Mouse (Mus musculus): ENCODE measurements at regions not wholly inside any gene's neighbourhood (a gene's known extent, or its start where the extent isn't known, plus 50 kb on each side); places are given as distances from the start of the nearest gene placed in this dataset.
A peak's percentile ranks its signal among the peaks of the same experiment; 100 is the strongest.

DNA sequence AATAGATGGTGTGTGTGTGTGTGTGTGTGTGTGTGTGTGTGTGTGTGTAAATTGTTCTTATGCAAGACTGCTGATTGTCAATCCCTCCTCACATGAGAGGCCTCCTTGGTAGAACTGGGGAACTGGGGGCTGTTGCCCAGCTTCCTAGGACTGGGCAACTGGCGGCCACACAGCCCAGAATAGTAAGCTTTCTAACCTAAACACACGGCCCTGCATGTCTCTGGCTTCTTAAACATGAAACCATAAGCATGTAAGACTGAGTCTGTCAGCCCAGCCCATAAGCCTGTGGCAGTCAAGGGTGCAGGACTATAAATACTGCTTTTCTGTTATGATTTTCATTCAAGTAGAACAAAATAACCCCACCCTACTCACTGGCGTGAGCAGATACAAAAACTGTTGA is 60.7 kb downstream of the Ifng start:
- no peak for DNase-seq (ENCODE audit: low read depth)

DNA sequence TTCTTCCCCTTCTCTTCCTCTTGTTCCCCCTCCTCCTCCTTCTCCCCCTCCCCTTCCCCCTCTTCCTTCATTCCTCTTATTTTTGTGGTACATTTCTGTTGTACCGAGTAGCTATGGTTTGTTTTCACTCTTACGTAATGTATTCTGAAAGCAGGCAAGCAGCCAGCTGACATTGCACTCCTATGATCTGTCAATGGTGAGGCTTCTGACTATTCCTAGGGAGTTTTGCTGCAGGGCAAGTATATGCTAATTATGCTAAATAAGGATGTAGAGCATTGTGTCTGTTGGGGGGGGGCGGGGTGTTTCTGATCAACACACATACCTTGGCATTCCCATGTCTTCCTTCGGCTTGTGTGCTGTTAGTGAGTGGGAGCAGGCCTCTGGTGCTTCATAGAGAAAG is 64.0 kb downstream of the Ifng start:
- no peak for DNase-seq (ENCODE audit: low read depth)

DNA sequence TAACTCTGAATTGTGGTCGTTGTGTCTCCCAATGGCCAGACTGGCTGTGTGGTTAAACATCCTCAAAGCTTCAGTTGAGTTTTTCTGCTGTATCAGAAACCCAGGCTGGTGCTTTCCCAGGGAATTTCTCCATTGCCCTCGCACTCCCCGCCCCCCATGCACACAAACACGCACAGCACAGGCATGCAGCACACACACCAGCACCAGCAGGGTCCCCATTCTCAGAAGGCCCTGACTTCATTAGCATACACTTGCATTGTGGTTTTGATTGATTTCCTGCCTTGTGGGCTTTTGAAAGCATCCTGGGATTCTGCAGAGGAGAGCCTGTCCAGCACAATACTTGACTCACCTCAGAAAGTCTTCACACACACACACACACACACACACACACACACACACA is 65.3 kb downstream of the Ifng start:
- no peak for DNase-seq (ENCODE audit: low read depth)

DNA sequence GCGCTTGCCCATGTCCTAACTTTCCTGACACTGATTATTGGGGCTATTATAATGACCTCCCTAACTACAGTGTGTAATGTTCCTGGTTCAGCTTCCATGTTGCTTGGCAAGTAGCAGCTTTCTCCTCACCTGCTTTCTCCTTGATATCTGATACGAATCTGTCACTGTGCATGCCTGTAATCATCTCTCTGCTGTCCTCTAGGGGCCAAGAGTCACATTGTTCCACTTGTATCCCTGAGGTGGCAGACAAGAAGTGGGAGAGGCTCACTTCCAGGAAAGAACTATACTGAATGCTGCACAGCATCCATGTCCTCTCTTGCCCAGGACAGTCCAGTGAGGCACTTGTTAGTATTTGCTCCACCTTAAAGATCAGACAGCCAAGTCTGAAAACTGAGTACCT is 66.8 kb downstream of the Ifng start:
- no peak for DNase-seq (ENCODE audit: low read depth)

DNA sequence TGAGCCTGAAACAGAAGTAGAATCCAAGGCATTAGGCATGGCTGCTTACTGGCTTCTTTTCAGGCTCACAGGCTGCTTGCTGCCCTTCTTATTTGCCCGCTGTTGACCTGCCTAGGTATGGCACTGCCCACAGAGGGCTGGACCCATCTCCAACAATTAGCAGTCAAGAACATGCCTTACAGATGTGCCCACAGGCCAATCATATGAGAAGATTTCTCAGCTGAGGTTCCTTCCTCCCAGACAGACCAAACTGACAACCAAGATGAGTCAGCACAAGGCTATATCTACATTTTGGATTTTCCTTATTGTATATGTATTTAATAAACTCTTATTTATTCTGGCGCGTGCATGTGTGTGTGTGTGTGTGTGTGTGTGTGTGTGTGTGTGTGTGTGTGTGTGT is 76.0 kb downstream of the Ifng start:
- no peak for DNase-seq (ENCODE audit: low read depth)

DNA sequence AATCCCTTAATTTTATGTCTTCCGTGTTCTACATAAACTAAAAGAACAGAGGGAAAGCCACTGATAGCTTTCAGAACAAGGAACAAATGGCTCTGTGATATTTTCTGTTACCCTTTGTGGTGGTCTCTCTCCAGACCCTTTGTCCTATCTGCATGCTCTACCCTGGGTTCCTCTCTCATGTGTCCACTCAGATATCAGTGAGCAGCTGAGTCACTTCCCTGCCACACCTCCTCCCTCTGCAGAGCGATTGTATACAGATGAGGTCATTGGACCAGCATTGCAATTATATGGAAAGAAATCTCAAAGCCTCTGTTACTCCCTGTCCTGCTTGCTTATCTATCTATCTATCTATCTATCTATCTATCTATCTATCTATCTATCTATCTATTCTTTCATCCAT is 77.1 kb downstream of the Ifng start:
- no peak for DNase-seq (ENCODE audit: low read depth)

DNA sequence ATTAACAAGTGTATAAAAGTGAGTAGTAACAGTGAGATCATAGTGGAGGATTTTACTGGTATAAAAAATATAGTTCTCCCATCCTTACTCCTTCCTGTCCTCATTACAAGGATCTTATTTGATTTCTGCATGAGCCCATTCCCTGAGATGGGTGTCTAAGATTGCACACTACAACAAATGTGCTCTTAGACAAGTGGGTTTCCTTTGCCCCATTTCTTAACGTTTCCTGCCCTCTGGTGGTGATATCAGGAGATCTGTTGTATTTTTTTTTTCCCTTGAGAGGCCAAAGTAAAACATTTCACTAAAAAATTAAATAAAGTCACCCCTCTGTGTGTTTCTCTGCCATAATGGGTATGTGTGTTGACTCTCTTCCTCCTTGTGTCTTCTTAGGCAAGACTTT is 105.1 kb downstream of the Ifng start:
- DNase-seq (ENCODE audit: low read depth): no peak

DNA sequence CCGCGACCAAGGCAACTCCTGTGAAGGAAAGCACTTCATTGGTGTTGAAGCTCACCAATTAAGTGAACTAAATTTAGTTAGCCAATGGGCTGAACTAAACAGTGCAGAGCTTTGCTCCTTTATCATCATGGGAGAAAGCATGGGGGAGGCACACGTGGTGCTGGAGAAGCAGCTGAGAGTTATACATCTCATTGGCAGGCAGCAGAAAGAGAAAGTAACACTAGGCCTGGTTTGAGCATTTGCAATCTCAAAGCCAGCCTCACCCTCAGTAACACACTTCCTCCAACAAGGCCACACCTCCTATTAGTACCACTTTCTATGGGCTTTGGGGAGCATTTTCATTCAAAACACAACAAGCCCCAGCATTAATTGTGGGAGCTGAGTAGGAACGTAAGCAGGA is 109.4 kb downstream of the Ifng start:
- DNase-seq (ENCODE audit: low read depth): no peak

DNA sequence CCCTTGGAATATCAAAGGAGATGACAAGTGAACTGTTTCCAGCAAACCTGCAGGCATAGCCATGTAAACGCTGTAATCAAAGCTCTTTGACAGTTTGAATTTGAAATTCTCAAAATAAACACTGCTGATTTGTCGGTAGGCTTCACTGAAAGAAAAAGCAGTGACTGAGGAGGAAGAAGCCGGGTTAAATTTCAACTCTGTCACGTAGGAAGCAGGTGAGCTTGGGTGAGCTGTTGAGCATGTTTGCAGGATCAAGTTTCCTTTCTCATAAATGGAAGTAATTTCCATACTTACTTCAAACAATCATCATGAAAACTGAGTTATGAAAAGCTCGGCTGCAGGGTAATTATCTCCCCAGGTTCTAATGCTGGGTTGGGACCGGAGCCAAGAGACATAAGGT is 118.0 kb downstream of the Ifng start:
- DNase-seq (ENCODE audit: low read depth): no peak

DNA sequence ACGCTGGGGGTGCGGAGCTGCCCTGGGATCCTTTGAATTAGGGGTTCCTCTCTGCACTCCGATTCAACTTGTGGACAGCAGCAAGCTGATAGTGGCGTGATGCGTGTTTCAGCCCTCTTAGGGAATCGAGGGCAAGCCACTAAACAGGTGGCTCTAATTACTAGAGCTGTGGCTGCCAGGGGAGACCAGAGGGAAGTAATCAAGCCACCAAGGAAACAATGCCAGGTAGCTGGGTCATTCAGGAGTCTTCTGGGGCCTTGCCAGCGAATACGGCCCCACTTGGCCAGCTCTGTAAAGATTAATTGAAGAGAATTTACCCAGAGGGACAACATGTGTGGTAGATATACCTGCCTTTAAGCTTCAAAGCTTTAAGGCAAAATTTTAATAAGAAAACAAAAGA is 123.2 kb downstream of the Ifng start:
- no peak for DNase-seq (ENCODE audit: low read depth)

DNA sequence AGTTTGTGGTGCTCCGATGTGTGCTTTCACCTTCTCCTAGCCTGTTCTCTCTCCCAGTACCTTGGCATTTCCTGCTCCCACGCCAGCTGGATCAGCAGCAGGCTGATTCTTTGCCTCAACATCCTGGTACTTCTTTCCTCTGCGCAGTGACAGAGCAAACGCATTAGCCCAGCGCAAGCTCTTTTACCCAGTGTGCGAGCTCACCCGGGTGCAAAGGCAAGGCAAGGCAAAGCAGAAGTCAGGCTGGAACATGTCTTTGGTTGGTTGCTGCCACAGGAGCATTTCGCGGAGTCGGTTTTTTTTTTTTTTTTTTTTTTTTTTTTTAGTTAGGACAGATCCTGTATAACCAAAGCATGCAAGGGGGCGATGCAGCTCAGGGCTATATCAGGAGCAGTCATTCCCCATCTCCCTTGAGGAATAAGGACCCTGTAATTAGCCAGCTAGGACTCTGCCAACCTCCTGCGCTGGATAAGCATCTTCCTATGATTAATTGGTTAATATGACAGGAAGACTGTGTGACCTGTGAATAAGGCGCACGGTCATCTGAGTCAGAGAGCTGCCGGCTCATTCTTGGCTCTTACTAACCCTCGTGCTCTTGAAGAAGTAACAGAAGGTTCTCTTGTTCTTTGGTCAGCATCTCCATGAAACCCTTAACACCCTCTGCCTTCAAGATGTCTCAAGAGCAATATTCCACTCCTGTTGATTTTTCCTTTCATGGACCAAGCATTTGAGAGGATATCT is 123.9 kb downstream of the Ifng start:
- DNase-seq (ENCODE audit: low read depth): peak; percentile 41

DNA sequence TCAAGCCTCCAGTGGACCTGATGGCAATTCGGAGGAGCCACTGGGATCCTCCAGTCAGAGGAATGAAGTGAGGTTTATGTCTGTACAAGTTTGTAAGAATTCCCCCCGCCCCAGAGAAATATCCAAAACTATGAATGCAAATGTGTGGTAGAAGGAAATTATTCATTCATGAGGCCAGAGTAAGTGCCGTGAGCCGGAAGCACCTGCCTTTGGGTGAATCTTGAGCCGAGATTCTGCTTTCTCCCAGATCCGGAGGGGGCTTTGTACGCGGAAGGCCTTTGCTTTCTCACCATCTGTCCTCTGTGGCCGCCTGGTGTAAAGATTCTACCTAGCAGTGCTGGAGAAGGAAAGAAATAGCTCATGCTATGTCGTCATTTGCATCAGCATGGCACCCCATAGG is 127.8 kb downstream of the Ifng start:
- no peak for DNase-seq (ENCODE audit: low read depth)

DNA sequence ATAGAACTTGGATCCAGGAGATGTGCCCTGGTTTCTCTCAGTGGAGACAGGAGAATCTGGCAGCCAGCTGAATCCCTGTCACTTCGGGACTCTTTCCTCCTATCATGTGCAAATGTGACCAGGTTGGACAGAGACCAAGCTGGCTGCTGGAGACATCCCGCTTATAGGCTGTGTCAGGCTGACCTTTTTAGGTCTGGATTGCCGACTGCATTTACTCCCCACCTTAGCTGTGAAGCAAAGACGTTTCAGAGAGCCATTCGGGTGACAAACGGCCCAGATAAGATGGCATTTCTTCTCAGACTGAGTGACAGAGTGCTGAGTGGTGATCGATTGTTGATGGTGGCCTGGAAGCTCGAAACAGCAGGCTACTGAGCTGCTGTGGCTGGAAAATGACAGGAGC is 128.6 kb downstream of the Ifng start:
- DNase-seq (ENCODE audit: low read depth): no peak

DNA sequence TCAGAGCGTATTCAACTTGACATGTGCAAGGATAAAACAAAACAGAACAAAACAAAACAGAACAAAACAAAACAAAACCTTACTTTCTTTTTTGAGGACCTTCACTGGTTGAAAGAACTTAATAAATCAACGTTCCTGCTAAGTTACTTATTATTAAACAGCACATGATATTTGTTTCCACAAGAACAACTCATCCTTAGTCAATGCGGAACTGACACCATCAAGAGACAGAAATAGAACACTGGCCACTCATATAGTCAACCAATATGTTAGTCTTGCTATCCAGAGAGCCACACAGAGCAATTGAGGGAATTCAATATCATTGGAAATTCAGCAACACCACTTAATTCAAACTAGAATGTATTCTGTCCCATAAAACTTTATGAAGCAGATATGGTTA is 132.4 kb downstream of the Ifng start:
- DNase-seq (ENCODE audit: low read depth): no peak

DNA sequence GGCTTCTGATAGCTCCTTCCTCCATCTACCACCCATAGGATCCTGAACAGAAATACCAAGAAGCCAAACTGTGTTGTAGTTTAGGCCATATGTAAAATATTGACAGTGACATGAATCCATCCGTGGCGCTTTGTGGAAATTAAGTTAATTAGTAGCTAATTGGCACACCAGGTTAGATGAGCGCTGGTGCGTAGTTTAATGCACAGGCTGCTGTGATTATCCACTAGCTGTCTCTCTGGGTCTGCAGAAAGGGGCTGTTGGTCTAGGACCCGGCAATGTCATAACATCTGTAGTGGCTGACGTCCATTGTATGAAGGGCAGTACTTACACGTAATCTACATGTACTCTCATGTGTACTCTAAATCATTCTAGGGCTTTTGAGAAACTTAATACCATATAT is 134.7 kb downstream of the Ifng start:
- DNase-seq (ENCODE audit: low read depth): no peak

DNA sequence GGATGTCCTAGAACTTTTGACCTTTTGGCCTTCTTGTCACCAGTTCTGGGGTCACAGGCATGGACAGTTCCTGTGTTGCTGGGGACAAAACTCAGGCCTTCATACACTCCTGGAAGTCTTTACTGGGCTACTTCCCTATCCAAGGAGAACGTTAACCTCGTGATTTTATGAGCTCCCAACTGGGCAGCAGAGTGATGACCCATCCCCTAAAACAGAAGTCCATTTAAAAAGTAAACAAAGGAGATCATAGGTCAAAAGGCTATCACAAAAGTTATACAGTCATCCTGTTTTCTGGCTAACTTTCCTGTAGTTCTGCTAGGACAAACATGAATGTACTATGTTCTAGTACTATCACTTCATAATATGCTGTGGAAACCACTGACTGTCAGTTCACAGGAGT is 140.5 kb downstream of the Ifng start:
- no peak for DNase-seq (ENCODE audit: low read depth)

DNA sequence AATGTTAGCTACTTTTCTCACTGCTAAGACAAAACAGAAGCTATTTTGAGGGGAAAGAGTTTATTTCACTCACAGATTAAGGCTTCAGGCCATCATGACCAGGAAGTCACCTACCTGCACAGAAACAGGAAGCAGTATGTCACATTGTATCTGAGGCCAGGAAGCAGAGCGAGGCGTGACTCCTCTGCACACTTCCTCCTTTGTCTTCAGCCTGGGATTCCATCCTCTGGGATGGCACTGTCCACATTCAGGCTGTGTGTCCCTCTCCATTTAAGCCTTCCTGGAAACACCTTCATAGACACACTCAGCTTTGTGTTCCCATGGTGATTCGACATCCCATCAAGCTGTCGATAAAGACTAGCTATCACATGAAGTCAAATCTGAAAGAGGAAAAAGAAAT is 145.0 kb downstream of the Ifng start:
- no peak for DNase-seq (ENCODE audit: low read depth)

DNA sequence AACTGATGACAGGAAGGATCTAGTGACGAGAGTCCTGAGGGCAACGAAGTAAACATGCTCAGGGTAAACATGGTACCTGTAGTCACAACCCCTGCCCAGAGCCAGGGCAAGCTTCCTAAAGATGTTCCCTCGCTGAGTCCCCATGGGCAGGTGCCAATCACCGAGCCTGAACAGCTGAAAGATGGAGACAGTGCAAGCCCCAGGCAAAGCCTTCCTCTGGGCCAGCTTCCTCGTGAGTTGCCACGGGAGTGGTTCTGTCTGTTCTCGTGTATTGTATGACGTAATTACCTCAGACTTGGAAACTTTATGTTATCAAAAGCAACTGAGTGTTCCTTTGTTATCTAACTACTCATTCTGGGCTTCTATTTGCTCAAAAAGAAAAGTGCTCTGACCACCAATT is 147.4 kb downstream of the Ifng start:
- no peak for DNase-seq (ENCODE audit: low read depth)

DNA sequence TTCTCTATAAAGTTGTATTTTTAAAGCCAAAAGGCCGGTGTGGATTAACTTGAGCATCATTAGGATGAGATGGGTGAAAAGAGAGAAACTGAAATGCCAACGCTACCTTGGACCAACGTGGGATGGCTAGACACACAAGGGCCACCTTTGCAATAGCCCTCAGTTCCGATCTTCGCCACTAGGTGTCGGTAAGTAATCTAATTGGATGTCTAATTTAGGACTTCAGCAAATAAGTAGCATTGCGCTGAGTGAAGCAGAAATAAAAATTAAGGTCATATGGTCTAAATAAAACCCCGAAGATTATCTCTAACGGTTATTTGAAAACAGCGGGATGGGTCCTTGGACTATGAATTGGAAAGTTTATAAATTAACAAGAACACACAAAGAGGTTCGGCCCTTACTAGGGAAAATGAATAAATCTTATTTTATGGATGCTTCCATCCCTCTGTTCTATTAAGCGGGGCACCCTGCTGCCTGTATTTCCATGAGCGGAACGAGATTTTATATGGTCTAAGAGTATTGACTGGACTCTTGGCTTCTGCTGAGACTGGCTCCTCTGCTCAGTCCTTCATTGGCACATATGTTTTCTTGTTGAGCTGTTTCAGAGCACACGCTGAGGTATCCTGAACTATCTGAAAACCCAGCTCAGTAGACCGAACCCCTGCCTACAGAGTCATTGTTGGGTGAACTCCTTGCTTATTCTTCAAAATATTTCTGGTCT is 152.0 kb downstream of the Ifng start:
- DNase-seq (ENCODE audit: low read depth): peak; percentile 34

DNA sequence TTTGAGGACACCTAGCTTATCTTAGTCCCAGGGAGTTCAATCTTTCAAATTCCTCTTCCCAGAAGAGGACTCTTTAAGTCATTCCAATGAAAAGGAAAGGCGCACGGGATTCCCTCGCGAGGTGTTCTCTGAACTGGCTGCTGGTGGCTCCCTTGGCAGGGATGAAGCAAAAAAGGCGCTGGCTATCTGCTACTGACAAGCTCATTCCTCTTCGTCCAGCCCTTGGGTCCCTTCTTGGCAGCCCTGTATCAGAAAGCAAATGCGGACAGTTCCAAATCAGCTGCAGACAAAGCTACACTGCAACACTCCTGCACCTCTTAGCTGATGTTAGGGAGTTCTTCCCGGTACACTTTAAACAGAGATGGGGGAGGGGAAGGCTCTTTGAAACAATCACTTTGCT is 155.4 kb downstream of the Ifng start:
- DNase-seq (ENCODE audit: low read depth): no peak

DNA sequence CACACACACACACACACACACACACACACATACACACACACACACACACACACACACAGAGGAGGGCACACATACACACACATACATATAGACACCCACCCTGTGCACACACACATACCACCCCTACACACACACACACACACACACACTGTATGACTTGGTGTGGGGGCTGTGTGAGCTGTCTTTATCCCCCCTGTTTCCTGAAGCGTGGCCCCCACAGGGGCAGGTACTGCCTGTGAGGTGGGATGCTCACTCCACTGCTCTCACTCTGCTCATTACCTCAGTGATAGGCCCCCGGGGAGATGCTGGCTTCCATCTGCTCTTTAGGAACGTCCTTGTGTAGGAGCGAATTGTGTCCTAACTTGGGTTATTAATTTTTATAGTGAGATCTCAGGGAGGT is 157.7 kb downstream of the Ifng start:
- no peak for DNase-seq (ENCODE audit: low read depth)

DNA sequence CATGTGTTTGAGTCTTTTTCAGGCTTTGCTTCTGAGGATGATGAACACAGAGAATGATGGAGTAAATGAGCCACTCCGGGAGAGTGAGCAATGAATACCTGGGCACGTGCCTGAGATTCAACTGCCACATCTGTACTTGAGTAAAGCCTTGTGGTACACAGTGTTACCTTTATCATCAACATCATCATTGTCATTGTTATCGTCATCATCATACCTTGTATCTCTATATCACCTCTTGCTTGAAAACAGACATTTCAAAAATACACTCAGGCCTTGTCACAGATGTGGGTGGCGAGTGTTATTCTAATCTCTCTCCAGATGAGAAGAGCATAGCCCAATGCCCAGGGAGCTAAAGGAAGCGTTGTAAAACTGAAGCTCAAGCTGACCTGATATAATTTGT is 158.4 kb downstream of the Ifng start:
- DNase-seq (ENCODE audit: low read depth): no peak

DNA sequence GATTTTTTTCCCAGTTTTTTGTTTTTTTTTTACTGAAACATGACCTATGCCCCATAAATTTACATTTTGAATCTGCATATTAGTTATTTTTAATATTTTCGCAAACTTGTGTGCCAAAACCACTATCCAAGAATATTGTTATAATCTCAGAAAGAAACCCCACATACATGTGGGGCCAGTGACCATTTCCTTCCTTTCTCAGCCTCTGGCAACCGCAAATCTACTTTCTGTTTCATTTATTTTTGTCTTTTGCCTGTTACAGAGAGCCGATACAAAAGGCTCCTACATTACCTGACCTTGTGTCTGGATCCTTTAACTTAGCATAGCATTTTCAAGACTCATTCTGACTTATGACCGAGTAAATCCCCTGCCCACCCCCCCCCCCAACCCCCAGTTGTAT is 158.8 kb downstream of the Ifng start:
- DNase-seq (ENCODE audit: low read depth): no peak

DNA sequence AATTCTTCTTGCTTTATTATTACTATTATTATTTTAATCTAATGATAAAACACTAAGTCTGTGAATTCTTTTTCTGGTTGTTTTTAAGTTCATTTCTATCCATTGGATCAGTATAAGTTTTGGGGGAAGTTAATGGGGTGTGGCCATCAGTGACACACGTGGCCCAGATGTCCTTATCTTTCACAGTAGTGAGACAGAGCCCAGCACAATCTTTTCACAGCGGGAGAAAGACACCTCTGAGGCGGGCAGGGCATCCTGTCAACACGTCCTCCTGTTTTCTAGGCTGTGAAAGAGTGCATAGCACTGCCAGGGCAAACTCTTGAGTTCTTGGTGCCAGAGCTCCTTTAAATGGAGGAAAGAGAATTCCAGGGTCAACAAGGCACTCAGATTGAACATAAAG is 162.1 kb downstream of the Ifng start:
- no peak for DNase-seq (ENCODE audit: low read depth)

All from gonadal fat pad, adult 2 months (tissue).